Mouse (Mus musculus) layer of hippocampus, postnatal 25 days (tissue): ENCODE measurements around the gene Xiap. TPM values are rescaled to one million over a fixed set of nuclear protein-coding genes. Genes with fewer than 3 reads are reported as not detected.
"Not testable (repeated sequence)": the region's sequence is repeated elsewhere in the genome, so short reads cannot be mapped to it uniquely, and the experiment has no call there.

Experiments
- DNase-seq, 2 experiments: peaks; one replicate each; pipeline ENCODE4 v3.0.0; 2022; ENCODE audit warnings: mixed read lengths in 2 of 2, low spot score in 1 of 2; ENCODE audit errors: extremely low spot score in 1 of 2
- total RNA-seq, 2 experiments: library from RNA; stranded (reverse); gene quantifications; 2 replicates each; pipeline ENCODE4 v1.2.3; 2021

Gene Xiap
- total RNA-seq, result 10 to 100 TPM; 51.0 to 55.6 TPM

GRCm38 (mm10) chrX:42059282-42060068 lies at the start of gene Xiap:
Gene Xiap, plus strand, starts transcription at chrX:42059679.
- no peak for DNase-seq

- DNase-seq, result no peak
Observed at GRCm38 (mm10) chrX:42012677-42013208, 46.7 kb upstream of the Xiap start.

GRCm38 (mm10) chrX:42013776-42014175 lies 45.7 kb upstream of the Xiap start:
- no peak for DNase-seq

GRCm38 (mm10) chrX:42014502-42014901 lies 45.0 kb upstream of the Xiap start:
- DNase-seq, result no peak

GRCm38 (mm10) chrX:42018030-42018429 lies 41.4 kb upstream of the Xiap start:
- DNase-seq, result no peak

DNA sequence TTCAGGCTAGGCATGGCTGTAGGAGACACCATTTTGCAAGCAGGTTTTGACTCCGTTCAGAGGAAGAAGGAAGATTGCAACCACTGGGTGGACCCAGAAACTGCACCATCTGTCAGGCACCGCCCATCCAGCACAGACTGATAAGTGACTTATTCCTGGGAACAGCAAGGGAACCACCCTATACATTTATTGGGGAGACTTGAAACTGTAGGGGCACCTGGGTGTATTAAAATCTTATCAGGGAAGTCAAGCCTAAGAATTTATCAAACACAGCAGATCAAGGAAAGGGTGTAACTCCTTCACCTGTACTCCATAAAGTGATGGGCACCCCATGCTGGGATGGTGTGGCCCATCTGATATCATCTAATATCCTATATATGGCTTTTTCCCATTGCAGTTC lies 40.0 kb upstream of the Xiap start:
- no peak for DNase-seq

- DNase-seq, result not testable (repeated sequence)
Observed at GRCm38 (mm10) chrX:42025802-42026440, 33.6 kb upstream of the Xiap start.

- DNase-seq, result not testable (repeated sequence)
Observed at GRCm38 (mm10) chrX:42026981-42027380, 32.5 kb upstream of the Xiap start.

DNA sequence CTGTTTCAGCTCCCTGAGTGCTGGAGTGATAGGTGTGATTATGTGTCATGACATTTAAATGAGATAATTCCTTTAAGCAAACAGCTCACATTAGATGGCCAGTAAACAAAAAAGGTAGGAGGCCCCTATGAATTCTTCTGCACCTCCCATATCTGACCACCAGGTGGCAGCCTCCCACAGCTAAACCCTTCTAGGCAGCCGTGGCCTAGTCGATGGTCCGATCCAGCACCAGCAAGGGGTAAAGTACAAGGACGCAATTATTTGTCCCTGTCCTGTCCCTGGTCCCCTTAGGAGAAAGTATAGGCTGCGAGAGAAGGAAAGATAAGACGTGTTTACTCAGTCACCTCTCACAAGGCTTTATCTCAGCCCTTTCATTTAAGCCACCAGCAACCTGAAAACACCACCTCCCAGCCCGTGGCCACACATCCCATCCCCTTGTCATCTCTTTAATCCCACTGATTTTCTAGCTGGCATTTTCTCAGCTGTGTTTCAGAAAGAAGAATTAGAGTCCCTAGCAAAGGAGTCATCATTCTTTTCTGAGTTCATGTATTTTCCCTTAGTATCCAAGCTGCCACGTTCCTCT lies 26.3 kb upstream of the Xiap start:
- DNase-seq, result peak; percentile 55 to 74

DNA sequence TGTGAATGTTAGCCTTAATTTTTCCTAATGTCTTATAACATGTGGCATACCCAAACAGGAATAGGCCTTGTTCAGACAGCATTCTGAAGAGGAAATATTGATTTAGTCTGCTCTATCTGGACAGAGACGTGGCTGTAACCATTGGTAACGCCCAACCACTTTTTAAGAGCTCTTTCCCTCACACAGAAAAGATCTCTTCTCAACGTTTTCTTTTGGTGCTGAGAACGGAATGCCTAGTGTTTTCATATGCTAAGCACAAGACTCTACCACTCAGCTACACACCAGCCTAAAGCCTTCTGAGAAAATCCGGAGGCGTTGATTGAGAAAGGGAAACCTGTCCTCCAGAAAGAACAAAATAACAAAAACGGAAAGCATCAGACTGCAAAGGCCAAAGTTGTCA lies 25.6 kb upstream of the Xiap start:
- DNase-seq, result no peak

GRCm38 (mm10) chrX:42039481-42039880 lies 20.0 kb upstream of the Xiap start:
- no peak for DNase-seq

DNA sequence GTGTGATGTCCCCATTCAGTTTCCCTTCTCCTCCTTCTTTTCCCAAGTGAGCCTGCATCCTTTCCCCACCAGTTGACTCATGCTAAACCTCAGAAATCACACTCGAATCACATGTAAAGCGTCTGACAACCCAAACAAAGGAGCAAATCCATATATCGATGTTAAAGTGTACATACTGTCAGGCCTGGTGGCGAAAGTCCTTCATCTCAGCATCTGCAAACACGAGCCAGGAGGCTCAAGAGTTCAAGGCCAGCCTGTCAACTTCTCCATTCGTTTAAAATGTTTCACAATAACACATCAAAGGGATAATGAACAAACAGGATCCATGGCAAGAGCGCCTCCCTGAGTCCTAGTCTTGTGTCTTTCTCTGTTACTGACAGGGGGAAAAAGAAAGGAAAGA lies 14.5 kb upstream of the Xiap start:
- DNase-seq, result no peak

- no peak for DNase-seq
Observed at GRCm38 (mm10) chrX:42050652-42051643, 8.5 kb upstream of the Xiap start.

- no peak for DNase-seq
Observed at GRCm38 (mm10) chrX:42057012-42057411, 2.5 kb upstream of the Xiap start.

DNA sequence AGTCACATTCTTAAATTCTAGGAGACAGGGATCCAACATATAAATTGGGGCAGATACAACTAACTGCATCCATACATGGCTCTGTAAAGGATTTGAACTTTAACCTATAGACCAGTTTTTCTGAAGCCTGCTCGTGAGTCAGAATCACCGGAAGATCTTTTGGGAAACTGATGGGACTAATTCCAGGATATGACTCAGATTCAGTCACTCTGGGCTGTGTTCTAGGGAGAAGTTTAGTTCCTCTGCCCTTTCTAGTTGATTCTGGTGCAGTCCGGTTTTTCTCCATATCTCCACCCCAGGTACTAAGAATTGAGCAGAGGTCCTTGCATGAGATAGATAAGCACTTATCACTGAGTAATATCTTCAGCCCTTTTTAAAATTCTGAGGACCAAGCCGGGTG lies 1.6 kb upstream of the Xiap start:
- DNase-seq, result no peak

DNA sequence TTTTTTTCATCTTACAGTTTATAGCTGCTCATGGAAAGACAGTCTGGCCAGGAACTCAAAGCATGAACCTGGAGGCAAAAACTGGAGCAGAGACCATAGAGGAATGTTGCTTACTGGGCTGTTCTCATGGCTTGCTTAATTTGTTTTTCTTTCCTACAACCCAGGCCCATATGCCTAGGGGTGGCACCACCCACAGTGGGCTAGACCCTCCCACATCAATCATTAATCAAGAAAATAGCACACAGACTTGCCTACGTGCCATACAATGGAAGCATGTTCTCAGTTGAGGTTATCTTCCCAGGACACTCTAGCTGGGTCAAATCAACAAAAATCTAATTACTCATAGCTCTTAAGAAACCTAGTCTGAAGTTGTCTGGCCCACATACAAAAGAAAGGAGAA lies 4.1 kb downstream of the Xiap start:
- no peak for DNase-seq

GRCm38 (mm10) chrX:42065086-42065485 lies 5.6 kb downstream of the Xiap start:
- DNase-seq, result no peak

- no peak for DNase-seq
Observed at GRCm38 (mm10) chrX:42066771-42067170, 7.3 kb downstream of the Xiap start.

DNA sequence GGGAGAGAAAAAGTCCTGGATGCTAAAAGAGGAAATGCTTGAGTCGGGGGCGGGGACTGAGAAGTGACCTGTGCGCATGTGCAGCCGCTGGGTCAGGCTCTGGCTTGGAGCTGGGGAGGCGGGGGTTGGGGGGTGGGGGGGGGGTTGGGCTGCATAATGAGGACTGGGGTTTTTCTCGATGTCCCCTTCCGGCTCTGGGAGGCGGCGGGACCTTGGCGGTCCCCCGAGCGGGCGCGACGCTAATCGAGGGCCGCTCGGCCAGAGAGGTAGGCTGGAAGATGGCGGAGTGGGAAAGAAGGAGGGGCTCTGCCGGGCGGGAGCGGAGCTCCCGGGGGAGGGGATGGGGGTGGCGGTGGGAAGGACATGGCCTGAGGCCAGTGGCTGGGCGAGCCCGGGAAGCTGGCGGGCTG lies 8.3 kb downstream of the Xiap start:
- DNase-seq, result peak; percentile 33 to 54

- peak; percentile 38 to 55 for DNase-seq
Observed at GRCm38 (mm10) chrX:42068201-42068874, 8.9 kb downstream of the Xiap start.
